Mouse (Mus musculus): ENCODE results near the gene 4922502D21Rik. TPM values are rescaled to one million over a fixed set of nuclear protein-coding genes. Genes with fewer than 3 reads are reported as not detected.
A peak's percentile ranks its signal among the peaks of the same experiment; 100 is the strongest.
"Not testable (repeated sequence)": the region's sequence is repeated elsewhere in the genome, so short reads cannot be mapped to it uniquely, and the experiment has no call there.

Gene 4922502D21Rik
- polyA plus RNA-seq, 1 experiment from 2014 or later: not detected

GRCm38 (mm10) chr6:129342391-129342790 lies 10.8 kb upstream of the 4922502D21Rik start, which contains the start of gene Clec12a:
Clec12a (plus strand) TSS chr6:129342691.
- not testable (repeated sequence) for H3K4me2 ChIP-seq; ATAC-seq (replicated peaks)

GRCm38 (mm10) chr6:129337751-129338150 lies 6.2 kb upstream of the 4922502D21Rik start:
- no peak for ATAC-seq (replicated peaks)
- no peak overlapping the region for H3K4me2 ChIP-seq
- H3K27me3 ChIP-seq (replicated peaks): no peaks in the 10 kb centered on the region
- WGBS: 82% methylated on average over 1 of the region's 1 CpGs
- H3K9ac ChIP-seq: no peak overlapping the region
- H3K4me3 ChIP-seq: no peak overlapping the region
- H3K36me3 ChIP-seq (replicated peaks): no peaks in the 10 kb centered on the region
- no peaks in the 10 kb centered on the region for H3K9me3 ChIP-seq
- peaks cover 2% of the 10 kb centered on the region; the same call in 1 of the 2 replicates for H3K4me1 ChIP-seq
- H3K27ac ChIP-seq: no peak overlapping the region

More at GRCm38 (mm10) chr6:129342391-129342790, 10.8 kb upstream of the 4922502D21Rik start, which contains the start of gene Clec12a:
- not testable (repeated sequence) for H3K27me3 ChIP-seq (replicated peaks); H3K4me1 ChIP-seq; H3K9ac ChIP-seq; H3K27ac ChIP-seq; H3K36me3 ChIP-seq (replicated peaks); H3K9me3 ChIP-seq; H3K4me3 ChIP-seq
- 82% methylated on average over 4 of the region's 4 CpGs for WGBS

GRCm38 (mm10) chr6:129333674-129334078 lies 2.1 kb upstream of the 4922502D21Rik start:
- no peaks in the 10 kb centered on the region for H3K9me3 ChIP-seq
- WGBS: 21% methylated on average over 11 of the region's 11 CpGs
- H3K4me1 ChIP-seq: peaks cover 2% of the 10 kb centered on the region; the same call in 1 of the 2 replicates
- H3K27ac ChIP-seq: no peak overlapping the region
- peak; percentile 95 for ATAC-seq (replicated peaks)
- no peaks in the 10 kb centered on the region for H3K36me3 ChIP-seq (replicated peaks)
- H3K27me3 ChIP-seq (replicated peaks): no peaks in the 10 kb centered on the region
- H3K4me3 ChIP-seq: no peak overlapping the region
- H3K9ac ChIP-seq: no peak overlapping the region
- peak overlapping the region; percentile 36 for H3K4me2 ChIP-seq

GRCm38 (mm10) chr6:129326568-129327150 lies 4.9 kb downstream of the 4922502D21Rik start:
- Histone ChIP-seq H3K27ac (no peak overlapping the region), H3K27me3 (replicated peaks) (no peaks in the 10 kb centered on the region), H3K9me3 (no peaks in the 10 kb centered on the region), H3K36me3 (replicated peaks) (no peaks in the 10 kb centered on the region), H3K4me2 (no peak overlapping the region), H3K9ac (no peak overlapping the region), H3K4me1 (no peaks in the 10 kb centered on the region), H3K4me3 (no peak overlapping the region)
- no peak for ATAC-seq (replicated peaks)
- WGBS: 76% methylated on average over 13 of the region's 13 CpGs

GRCm38 (mm10) chr6:129326016-129326415 lies 5.6 kb downstream of the 4922502D21Rik start:
- Histone ChIP-seq H3K27me3 (replicated peaks) (no peaks in the 10 kb centered on the region), H3K4me3 (no peak overlapping the region), H3K36me3 (replicated peaks) (no peaks in the 10 kb centered on the region), H3K27ac (no peak overlapping the region), H3K4me2 (no peak overlapping the region), H3K9ac (no peak overlapping the region), H3K9me3 (no peaks in the 10 kb centered on the region), H3K4me1 (no peaks in the 10 kb centered on the region)
- no peak for ATAC-seq (replicated peaks)
- WGBS: 67% methylated on average over 1 of the region's 1 CpGs

GRCm38 (mm10) chr6:129319331-129319730 lies 12.3 kb downstream of the 4922502D21Rik start:
- Histone ChIP-seq H3K36me3 (replicated peaks) (no peaks in the 10 kb centered on the region), H3K4me3 (no peak overlapping the region), H3K4me1 (no peaks in the 10 kb centered on the region), H3K9me3 (no peaks in the 10 kb centered on the region), H3K9ac (no peak overlapping the region), H3K4me2 (no peak overlapping the region), H3K27me3 (replicated peaks) (no peaks in the 10 kb centered on the region), H3K27ac (no peak overlapping the region)
- no peak for ATAC-seq (replicated peaks)
- 76% methylated on average over 4 of the region's 4 CpGs for WGBS

- H3K36me3 ChIP-seq (replicated peaks): no peaks in the 10 kb centered on the region
- ATAC-seq (replicated peaks): no peak
- H3K27ac ChIP-seq: no peak overlapping the region
- 53% methylated on average over 1 of the region's 1 CpGs for WGBS
- no peak overlapping the region for H3K9ac ChIP-seq
- no peaks in the 10 kb centered on the region for H3K27me3 ChIP-seq (replicated peaks)
- H3K4me3 ChIP-seq: no peak overlapping the region
- H3K9me3 ChIP-seq: no peaks in the 10 kb centered on the region
- H3K4me1 ChIP-seq: no peaks in the 10 kb centered on the region
- no peak overlapping the region for H3K4me2 ChIP-seq
These were observed 13.2 kb downstream of the 4922502D21Rik start for GRCm38 (mm10) chr6:129318395-129318794.

GRCm38 (mm10) chr6:129316463-129316862 lies 15.1 kb downstream of the 4922502D21Rik start:
- 79% methylated on average over 2 of the region's 2 CpGs for WGBS
- Histone ChIP-seq H3K9me3 (no peaks in the 10 kb centered on the region), H3K4me2 (no peak overlapping the region), H3K4me1 (no peaks in the 10 kb centered on the region), H3K4me3 (no peak overlapping the region), H3K27ac (no peak overlapping the region), H3K36me3 (replicated peaks) (no peaks in the 10 kb centered on the region), H3K27me3 (replicated peaks) (no peaks in the 10 kb centered on the region), H3K9ac (no peak overlapping the region)
- ATAC-seq (replicated peaks): no peak

GRCm38 (mm10) chr6:129315698-129316097 lies 15.9 kb downstream of the 4922502D21Rik start:
- WGBS: 93% methylated on average over 1 of the region's 1 CpGs
- no peak for ATAC-seq (replicated peaks)
- H3K4me3 ChIP-seq: no peak overlapping the region
- no peaks in the 10 kb centered on the region for H3K36me3 ChIP-seq (replicated peaks)
- no peaks in the 10 kb centered on the region for H3K27me3 ChIP-seq (replicated peaks)
- H3K4me2 ChIP-seq: no peak overlapping the region
- no peaks in the 10 kb centered on the region for H3K9me3 ChIP-seq
- no peaks in the 10 kb centered on the region for H3K4me1 ChIP-seq
- no peak overlapping the region for H3K27ac ChIP-seq
- no peak overlapping the region for H3K9ac ChIP-seq

GRCm38 (mm10) chr6:129314655-129315168 lies 16.9 kb downstream of the 4922502D21Rik start:
- H3K4me1 ChIP-seq: no peaks in the 10 kb centered on the region
- no peaks in the 10 kb centered on the region for H3K27me3 ChIP-seq (replicated peaks)
- H3K36me3 ChIP-seq (replicated peaks): no peaks in the 10 kb centered on the region
- no peak overlapping the region for H3K4me2 ChIP-seq
- no peak for ATAC-seq (replicated peaks)
- WGBS: 89% methylated on average over 3 of the region's 3 CpGs
- no peak overlapping the region for H3K4me3 ChIP-seq
- no peaks in the 10 kb centered on the region for H3K9me3 ChIP-seq
- H3K9ac ChIP-seq: no peak overlapping the region
- H3K27ac ChIP-seq: no peak overlapping the region

- no peaks in the 10 kb centered on the region for H3K4me1 ChIP-seq
- no peak for ATAC-seq (replicated peaks)
- no peak overlapping the region for H3K9ac ChIP-seq
- H3K4me3 ChIP-seq: no peak overlapping the region
- no peaks in the 10 kb centered on the region for H3K9me3 ChIP-seq
- H3K27me3 ChIP-seq (replicated peaks): no peaks in the 10 kb centered on the region
- 88% methylated on average over 3 of the region's 3 CpGs for WGBS
- no peak overlapping the region for H3K4me2 ChIP-seq
- no peaks in the 10 kb centered on the region for H3K36me3 ChIP-seq (replicated peaks)
- H3K27ac ChIP-seq: no peak overlapping the region
These were observed 19.1 kb downstream of the 4922502D21Rik start for GRCm38 (mm10) chr6:129312499-129312898.

- Histone ChIP-seq H3K9ac (no peak overlapping the region), H3K27me3 (replicated peaks) (no peaks in the 10 kb centered on the region), H3K27ac (no peak overlapping the region), H3K4me3 (no peak overlapping the region), H3K36me3 (replicated peaks) (no peaks in the 10 kb centered on the region), H3K4me1 (no peaks in the 10 kb centered on the region), H3K4me2 (no peak overlapping the region), H3K9me3 (no peaks in the 10 kb centered on the region)
- ATAC-seq (replicated peaks): no peak
- WGBS: 67% methylated on average over 1 of the region's 1 CpGs
These were observed 27.4 kb downstream of the 4922502D21Rik start for GRCm38 (mm10) chr6:129304180-129304579.

- Histone ChIP-seq H3K9me3 (no peaks in the 10 kb centered on the region), H3K4me2 (no peak overlapping the region), H3K27me3 (replicated peaks) (no peaks in the 10 kb centered on the region), H3K9ac (no peak overlapping the region), H3K4me1 (no peaks in the 10 kb centered on the region), H3K36me3 (replicated peaks) (no peaks in the 10 kb centered on the region), H3K4me3 (no peak overlapping the region), H3K27ac (no peak overlapping the region)
- no peak for ATAC-seq (replicated peaks)
These were observed 42.9 kb downstream of the 4922502D21Rik start for GRCm38 (mm10) chr6:129288708-129289107.
